Mouse (Mus musculus): Measurements from ENCODE around the gene Tbc1d1.

DNA sequence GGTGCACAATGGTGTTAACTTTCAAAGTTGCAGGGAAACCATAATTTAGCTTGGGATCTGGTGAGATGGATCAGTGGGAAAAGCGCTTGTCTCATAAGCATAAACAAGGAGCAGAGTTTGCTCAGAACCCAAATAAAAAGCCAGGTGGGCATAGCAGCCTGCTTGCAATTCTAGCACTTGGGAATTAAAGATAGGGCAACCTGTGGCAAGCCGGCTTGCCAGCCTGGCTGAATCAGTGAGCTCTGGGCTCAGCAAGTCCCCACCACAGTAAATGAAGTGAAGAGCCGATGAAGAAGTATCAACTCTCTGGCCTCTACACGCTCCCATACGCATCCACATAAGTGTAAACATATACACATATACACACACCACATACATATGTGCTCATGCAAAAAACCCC is 59.7 kb downstream of the Tbc1d1 start:
- TF ChIP-seq CTCF (IDR thresholded peaks at IDR 0.05; ENCODE audit: low read depth, low read length) (no peak), POLR2A (IDR thresholded peaks at IDR 0.05; ENCODE audit: extremely low read depth, insufficient read depth, low read length) (no peak)

All from liver, adult 2 months (tissue).